Mouse (Mus musculus) erythroblast, embryonic 14.5 days (primary cell): ENCODE measurements around the gene Aldh8a1.

Experiments used
- GATA1 ChIP-seq: IDR thresholded peaks from 2 replicates; pipeline ENCODE4 v1.6.1; 2012; ENCODE audit warnings: low read length, inconsistent platforms, mixed read lengths
- TAL1 ChIP-seq: IDR thresholded peaks from 3 replicates; pipeline ENCODE4 v1.6.1; 2012; ENCODE audit warnings: low read length, inconsistent platforms, mixed read lengths

DNA sequence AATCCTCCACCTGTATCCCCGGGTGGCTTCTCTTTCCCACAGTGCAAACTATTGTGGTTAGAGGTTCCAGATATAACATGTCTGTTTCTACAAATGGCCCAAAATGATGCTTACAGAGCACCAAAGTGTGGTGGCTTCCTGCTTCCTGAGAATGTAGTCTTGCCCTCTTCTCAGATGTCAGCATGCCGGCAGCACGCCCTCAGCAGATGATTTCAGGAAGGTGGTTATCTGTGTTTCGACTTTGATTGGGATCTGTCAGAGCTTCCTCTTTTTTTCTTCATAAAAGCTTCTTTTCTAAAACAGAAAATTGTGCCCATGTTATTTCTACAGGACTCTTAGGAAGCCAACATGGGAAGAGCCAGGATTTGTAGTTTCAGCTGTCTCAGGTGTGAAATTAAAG, 13.8 kb upstream of the Aldh8a1 start:
- TF ChIP-seq GATA1 (no peak), TAL1 (no peak)
